11 mouse cellular contexts compared by ENCODE assay signal in the genomic region with DNA sequence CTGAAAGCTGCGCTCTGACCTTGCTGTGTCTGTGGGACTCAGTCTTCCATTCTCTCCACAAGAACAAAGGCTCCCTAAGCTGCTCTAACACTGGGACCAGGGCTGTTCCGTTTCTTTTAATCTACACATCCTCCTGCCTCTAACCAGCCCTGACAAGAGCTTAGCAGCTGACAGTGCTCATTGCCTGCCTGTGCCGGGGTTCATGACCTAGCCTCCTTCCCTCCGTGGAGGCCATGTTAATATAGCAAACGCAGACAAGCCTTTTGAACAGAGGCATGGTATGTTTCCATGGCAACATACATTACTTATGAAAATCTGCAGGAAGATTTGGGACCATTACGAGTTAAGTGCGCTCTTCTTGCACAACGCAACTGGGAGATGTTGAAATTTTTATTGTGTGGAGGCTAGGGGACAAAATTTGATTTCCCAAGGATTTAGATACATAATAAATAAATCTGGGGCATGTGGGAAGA. TPM values are rescaled to one million over a fixed set of nuclear protein-coding genes. Genes with fewer than 3 reads are reported as not detected.
DNase-seq lines count a peak whose midpoint lies in the region; ATAC-seq and TF ChIP-seq lines count a peak whose summit lies in the region.
"Had no signal": no experiment of that assay in that cellular context is flagged by ENCODE, and none has a peak within 500 bp of the region (broad histone marks: within the 10 kb centered on the region; RNA-seq: fewer than 3 reads in every experiment).

No protein-coding gene starts in this region.

- DNase-seq in embryo, embryonic 10.5 days (ENCODE audit: low spot score) = peak; percentile 77
- peak; percentile 44 for DNase-seq in embryonic facial prominence, embryonic 14.5 days (ENCODE audit: low spot score)
- peak; percentile 66 for DNase-seq in hindbrain, postnatal 0 days (ENCODE audit: low spot score)
- peak; percentile 68 for DNase-seq in midbrain, postnatal 0 days (ENCODE audit: low spot score)
- DNase-seq in cerebellum, adult 9-10 months = no peak
- DNase-seq in layer of hippocampus, postnatal 14 days (ENCODE audit: low spot score in 2 of 2) = no peak
- DNase-seq: adrenal gland, postnatal 25 days; thymus, postnatal 36 days had no signal

- no peak overlapping the region for H3K27ac ChIP-seq in embryonic facial prominence, embryonic 14.5 days (replicated peaks; ENCODE audit: low read depth, low read length)
- peak overlapping the region; percentile 77 for H3K27ac ChIP-seq in hindbrain, postnatal 0 days
- peak overlapping the region; percentile 82 for H3K27ac ChIP-seq in midbrain, postnatal 0 days (ENCODE audit: low read depth, low read length)
- H3K27ac ChIP-seq in intestine, embryonic 16.5 days (ENCODE audit: low read length) = no peak overlapping the region
- H3K27ac ChIP-seq: embryonic facial prominence, embryonic 13.5 days had no signal

- peaks cover 8% of the 10 kb centered on the region; the same call in 1 of the 2 replicates for H3K4me1 ChIP-seq in embryonic facial prominence, embryonic 14.5 days (ENCODE audit: control insufficient read depth, insufficient read depth, low read length)
- peaks cover 21% of the 10 kb centered on the region for H3K4me1 ChIP-seq in hindbrain, postnatal 0 days (ENCODE audit: insufficient read depth, low read length)
- peaks cover 27% of the 10 kb centered on the region for H3K4me1 ChIP-seq in midbrain, postnatal 0 days (ENCODE audit: insufficient read depth, low read length)
- peaks cover 10% of the 10 kb centered on the region; the same call in 1 of the 2 replicates for H3K4me1 ChIP-seq in intestine, embryonic 16.5 days (ENCODE audit: control insufficient read depth, insufficient read depth, low read length)

- no peak overlapping the region for H3K9ac ChIP-seq in embryonic facial prominence, embryonic 14.5 days (ENCODE audit: low read depth, low read length)
- H3K9ac ChIP-seq in hindbrain, postnatal 0 days (replicated peaks; ENCODE audit: low read length) = no peak overlapping the region
- peak overlapping the region; percentile 19; the same call in 1 of the 2 replicates for H3K9ac ChIP-seq in midbrain, postnatal 0 days (replicated peaks; ENCODE audit: low read length, poor library complexity, severe bottlenecking)
- no peak overlapping the region for H3K9ac ChIP-seq in intestine, embryonic 16.5 days (ENCODE audit: low read depth, low read length)
- H3K9ac ChIP-seq: embryonic facial prominence, embryonic 13.5 days had no signal

- H3K4me3 ChIP-seq in embryonic facial prominence, embryonic 14.5 days (ENCODE audit: low read depth, low read length) = no peak overlapping the region
- H3K4me3 ChIP-seq in hindbrain, postnatal 0 days (ENCODE audit: low read length) = no peak overlapping the region
- no peak overlapping the region for H3K4me3 ChIP-seq in midbrain, postnatal 0 days (ENCODE audit: low read depth, low read length)
- no peak overlapping the region for H3K4me3 ChIP-seq in intestine, embryonic 16.5 days (ENCODE audit: low read length)
- H3K4me3 ChIP-seq: embryonic facial prominence, embryonic 13.5 days had no signal

- 36% methylated on average over 8 of the region's 8 CpGs for WGBS in embryonic facial prominence, embryonic 14.5 days
- WGBS in hindbrain, postnatal 0 days = 16% methylated on average over 8 of the region's 8 CpGs
- 13% methylated on average over 8 of the region's 8 CpGs for WGBS in midbrain, postnatal 0 days
- WGBS in intestine, embryonic 16.5 days = 41% methylated on average over 8 of the region's 8 CpGs

- ATAC-seq in embryonic facial prominence, embryonic 14.5 days (ENCODE audit: low read depth) = peak; percentile 60; the same call in 1 of the 2 replicates
- ATAC-seq in hindbrain, postnatal 0 days = peak; percentile 46
- ATAC-seq in midbrain, postnatal 0 days (ENCODE audit: low FRiP score) = peak; percentile 70
- ATAC-seq in intestine, embryonic 16.5 days = no peak

- no peaks in the 10 kb centered on the region for H3K9me3 ChIP-seq in embryonic facial prominence, embryonic 14.5 days (ENCODE audit: control insufficient read depth, low read length)
- no peaks in the 10 kb centered on the region for H3K9me3 ChIP-seq in hindbrain, postnatal 0 days (ENCODE audit: low read length)
- no peaks in the 10 kb centered on the region for H3K9me3 ChIP-seq in midbrain, postnatal 0 days (ENCODE audit: low read length)
- no peaks in the 10 kb centered on the region for H3K9me3 ChIP-seq in intestine, embryonic 16.5 days (ENCODE audit: control insufficient read depth, low read length)
- H3K9me3 ChIP-seq: embryonic facial prominence, embryonic 13.5 days; G1E had no signal

- no peaks in the 10 kb centered on the region for H3K27me3 ChIP-seq in embryonic facial prominence, embryonic 14.5 days (replicated peaks; ENCODE audit: control insufficient read depth, insufficient read depth, low read length)
- H3K27me3 ChIP-seq in hindbrain, postnatal 0 days (ENCODE audit: insufficient read depth, low read length) = no peaks in the 10 kb centered on the region
- no peaks in the 10 kb centered on the region for H3K27me3 ChIP-seq in midbrain, postnatal 0 days (ENCODE audit: insufficient read depth, low read length)
- H3K27me3 ChIP-seq in intestine, embryonic 16.5 days (replicated peaks; ENCODE audit: control insufficient read depth, insufficient read depth, low read length) = no peaks in the 10 kb centered on the region

- TF ChIP-seq CTCF in hindbrain, postnatal 0 days (IDR thresholded peaks at IDR 0.05; ENCODE audit: low read depth) = no peak
- TF ChIP-seq CTCF in midbrain, postnatal 0 days (IDR thresholded peaks at IDR 0.05) = no peak

- no peak overlapping the region for H3K4me2 ChIP-seq in embryonic facial prominence, embryonic 14.5 days (ENCODE audit: low read depth, low read length)
- 0 out of 2 replicates have a peak overlapping the region, but pooled peaks have one; percentile 13 for H3K4me2 ChIP-seq in hindbrain, postnatal 0 days (ENCODE audit: low read depth, low read length)
- H3K4me2 ChIP-seq in midbrain, postnatal 0 days (ENCODE audit: low read depth, low read length, poor library complexity, severe bottlenecking) = peak overlapping the region; percentile 26
- H3K4me2 ChIP-seq in intestine, embryonic 16.5 days (ENCODE audit: low read depth, low read length) = no peak overlapping the region
- H3K4me2 ChIP-seq: embryonic facial prominence, embryonic 13.5 days had no signal

- H3K36me3 ChIP-seq in embryonic facial prominence, embryonic 14.5 days (ENCODE audit: control insufficient read depth, insufficient read depth, low read length) = no peaks in the 10 kb centered on the region
- H3K36me3 ChIP-seq in hindbrain, postnatal 0 days (ENCODE audit: insufficient read depth, low read length) = peaks cover 21% of the 10 kb centered on the region
- peaks cover 21% of the 10 kb centered on the region for H3K36me3 ChIP-seq in midbrain, postnatal 0 days (ENCODE audit: insufficient read depth, low read length)
- H3K36me3 ChIP-seq in intestine, embryonic 16.5 days (ENCODE audit: control insufficient read depth, insufficient read depth, low read length) = no peaks in the 10 kb centered on the region
- H3K36me3 ChIP-seq: embryonic facial prominence, embryonic 13.5 days; G1E had no signal

RNA-seq across cellular contexts. Expression of gene Serpinh1, which starts 40.3 kb away (rescaled TPM):
- 918 and 945 TPM in 2 replicates for polyA plus RNA-seq in embryonic facial prominence, embryonic 14.5 days (2014; fragmentation: Nextera tagmentation; extraction: Ambion mirVana)
- total RNA-seq in hindbrain, postnatal 0 days (2014; rRNA removed) = 214 and 215 TPM in 2 replicates
- polyA plus RNA-seq in hindbrain, postnatal 0 days (2015; fragmentation: Nextera tagmentation; extraction: Ambion mirVana) = 161 TPM in 2 replicates
- 151 and 160 TPM in 2 replicates for total RNA-seq in midbrain, postnatal 0 days (2014; rRNA removed)
- 114 and 125 TPM in 2 replicates for polyA plus RNA-seq in midbrain, postnatal 0 days (2015; fragmentation: Nextera tagmentation; extraction: Ambion mirVana)
- polyA plus RNA-seq in intestine, embryonic 16.5 days (2015; fragmentation: Nextera tagmentation; extraction: Ambion mirVana) = 903 and 983 TPM in 2 replicates
- total RNA-seq in layer of hippocampus, postnatal 14 days (2021) = 10 to 100 TPM; 41.9 to 58.7 TPM
- polyA plus RNA-seq: G1E had no signal

RNA-seq across cellular contexts. Expression of gene Map6, which starts 45.5 kb away (rescaled TPM):
- polyA plus RNA-seq in embryonic facial prominence, embryonic 14.5 days (2014; fragmentation: Nextera tagmentation; extraction: Ambion mirVana) = 9.6 and 10.2 TPM in 2 replicates
- total RNA-seq in hindbrain, postnatal 0 days (2014; rRNA removed) = 292 and 327 TPM in 2 replicates
- polyA plus RNA-seq in hindbrain, postnatal 0 days (2015; fragmentation: Nextera tagmentation; extraction: Ambion mirVana) = 97.4 and 111 TPM in 2 replicates
- 326 and 332 TPM in 2 replicates for total RNA-seq in midbrain, postnatal 0 days (2014; rRNA removed)
- polyA plus RNA-seq in midbrain, postnatal 0 days (2015; fragmentation: Nextera tagmentation; extraction: Ambion mirVana) = 117 and 126 TPM in 2 replicates
- polyA plus RNA-seq in intestine, embryonic 16.5 days (2015; fragmentation: Nextera tagmentation; extraction: Ambion mirVana) = 3.5 and 4.2 TPM in 2 replicates
- 100 to 1,000 TPM; 125 to 131 TPM for total RNA-seq in layer of hippocampus, postnatal 14 days (2021)
- polyA plus RNA-seq: G1E had no signal

Comparison
In these comparisons a context has a peak if more than half of its experiments do, and no peak if none do; other contexts are left out.
1. DNase-seq: peak in embryo, embryonic 10.5 days (single experiment), embryonic facial prominence, embryonic 14.5 days (single experiment), hindbrain, postnatal 0 days (single experiment) and midbrain, postnatal 0 days (single experiment); none in cerebellum, adult 9-10 months (single experiment) and layer of hippocampus, postnatal 14 days (0 of 2).
2. H3K27ac ChIP-seq: peak in hindbrain, postnatal 0 days (single experiment) and midbrain, postnatal 0 days (single experiment); none in embryonic facial prominence, embryonic 14.5 days (single experiment) and intestine, embryonic 16.5 days (single experiment).
3. H3K4me2 ChIP-seq: peak in hindbrain, postnatal 0 days (single experiment) and midbrain, postnatal 0 days (single experiment); none in embryonic facial prominence, embryonic 14.5 days (single experiment) and intestine, embryonic 16.5 days (single experiment).